Mouse (Mus musculus) CH12.LX (cell line): ENCODE measurements around the gene Whrn.

ENCODE experiments used
- CTCF ChIP-seq, 2 experiments: IDR thresholded peaks in 1 of 2; conservative IDR thresholded peaks in 1 of 2; 2 replicates each; pipeline ENCODE4 v1.5.1; 2011 to 2012; ENCODE audit warnings: low read depth in 2 of 2, low read length in 2 of 2, improper control_type of control experiment in 1 of 2, inconsistent platforms in 1 of 2, mild to moderate bottlenecking in 1 of 2, moderate library complexity in 1 of 2
- EP300 ChIP-seq: IDR thresholded peaks from 2 replicates; pipeline ENCODE4 v1.6.1; 2011; ENCODE audit warnings: low read length, improper control_type of control experiment
- MEF2A ChIP-seq: IDR thresholded peaks from 2 replicates; pipeline ENCODE4 v1.6.1; 2014; ENCODE audit warnings: low read depth, mild to moderate bottlenecking, inconsistent platforms, low read length, improper control_type of control experiment, borderline replicate concordance
- MXI1 ChIP-seq: IDR thresholded peaks from 2 replicates; pipeline ENCODE4 v1.6.1; 2011; ENCODE audit warnings: mild to moderate bottlenecking, low read depth, low read length, improper control_type of control experiment
- POLR2A ChIP-seq: IDR thresholded peaks from 2 replicates; pipeline ENCODE4 v1.6.1; 2011; ENCODE audit warnings: low read depth, mild to moderate bottlenecking, improper control_type of control experiment, low read length
- RCOR1 ChIP-seq: conservative IDR thresholded peaks from 2 replicates; pipeline ENCODE4 v1.6.1; 2012; ENCODE audit warnings: low read depth, mild to moderate bottlenecking, inconsistent platforms, low read length, improper control_type of control experiment

GRCm38 (mm10) chr4:63414951-63415350 lies 80.8 kb downstream of the Whrn start:
- TF ChIP-seq CTCF (conservative IDR thresholded peaks at IDR 0.05 in 1 of 2, IDR thresholded peaks at IDR 0.05 in 1 of 2; ENCODE audit: low read depth in 2 of 2, low read length in 2 of 2): no peak
- TF ChIP-seq POLR2A: no peak
- no peak for TF ChIP-seq EP300
- TF ChIP-seq RCOR1: no peak
- TF ChIP-seq MEF2A: no peak
- no peak for TF ChIP-seq MXI1
